Mouse (Mus musculus) lung, embryonic 14.5 days (tissue): ENCODE data around the gene Paox. TPM values are rescaled to one million over a fixed set of nuclear protein-coding genes. Genes with fewer than 3 reads are reported as not detected.
A peak's percentile ranks its signal among the peaks of the same experiment; 100 is the strongest.

Experiments
- ATAC-seq: fragments of 200-750 bp; cut with Nextera tagmentation; 2 replicates; pipeline ENCODE4 v1.8.0; 2017; ENCODE audit warnings: mild to moderate bottlenecking, moderate TSS enrichment, moderate library complexity; ENCODE audit not compliant: insufficient read depth
- DNase-seq: peaks from one replicate; pipeline ENCODE4 v3.0.0-alpha.2; 2015
- H3K27ac ChIP-seq: fragments of 300-500 bp; sonication (generic); 2 replicates; pipeline ENCODE4 v1.5.1; 2014; ENCODE audit warnings: low read depth, mild to moderate bottlenecking, moderate library complexity
- H3K27me3 ChIP-seq: fragments of 300-500 bp; sonication (generic); 2 replicates; pipeline ENCODE4 v1.6.1; 2014; ENCODE audit warnings: low read length, control low read depth; ENCODE audit not compliant: insufficient read depth
- H3K36me3 ChIP-seq: fragments of 300-500 bp; sonication (generic); 2 replicates; pipeline ENCODE4 v1.6.1; 2014; ENCODE audit warnings: control low read depth; ENCODE audit not compliant: insufficient read depth
- H3K4me1 ChIP-seq: fragments of 300-500 bp; sonication (generic); 2 replicates; pipeline ENCODE4 v1.6.1; 2014; ENCODE audit warnings: antibody characterized with exemption, control low read depth; ENCODE audit not compliant: insufficient read depth
- H3K4me2 ChIP-seq: fragments of 300-500 bp; sonication (generic); 2 replicates; pipeline ENCODE4 v1.6.1; 2014; ENCODE audit warnings: mild to moderate bottlenecking
- H3K4me3 ChIP-seq: fragments of 300-500 bp; sonication (generic); 2 replicates; pipeline ENCODE4 v1.5.1; 2014; ENCODE audit warnings: low read depth, low read length
- H3K9ac ChIP-seq: fragments of 300-500 bp; sonication (generic); 2 replicates; pipeline ENCODE4 v1.6.1; 2014
- H3K9me3 ChIP-seq: fragments of 300-500 bp; sonication (generic); 2 replicates; pipeline ENCODE4 v1.6.1; 2016; ENCODE audit warnings: low read depth, low read length, control low read depth
- CTCF ChIP-seq: IDR thresholded peaks from 2 replicates; pipeline ENCODE4 v1.5.1; 2016; ENCODE audit warnings: antibody characterized with exemption, low read depth
- WGBS: fragments of 180-500 bp; shearing (Covaris S2); extraction: QIAGEN DNeasy Blood & Tissue Kit; methylation state at CpG from one replicate; pipeline ENCODE4 v1.1.7; 2014; 5-methylcytosine and 5-hydroxymethylcytosine counted together
- polyA plus RNA-seq: library from polyadenylated mRNA; unstranded; fragments of >200 nt; fragmentation: Nextera tagmentation; extraction: Ambion mirVana; gene quantifications from 2 replicates; pipeline ENCODE4 v1.2.1, GENCODE M21; 2014

The Paox gene
- polyA plus RNA-seq, 1 experiment from 2014 or later: 21.3 TPM

DNA sequence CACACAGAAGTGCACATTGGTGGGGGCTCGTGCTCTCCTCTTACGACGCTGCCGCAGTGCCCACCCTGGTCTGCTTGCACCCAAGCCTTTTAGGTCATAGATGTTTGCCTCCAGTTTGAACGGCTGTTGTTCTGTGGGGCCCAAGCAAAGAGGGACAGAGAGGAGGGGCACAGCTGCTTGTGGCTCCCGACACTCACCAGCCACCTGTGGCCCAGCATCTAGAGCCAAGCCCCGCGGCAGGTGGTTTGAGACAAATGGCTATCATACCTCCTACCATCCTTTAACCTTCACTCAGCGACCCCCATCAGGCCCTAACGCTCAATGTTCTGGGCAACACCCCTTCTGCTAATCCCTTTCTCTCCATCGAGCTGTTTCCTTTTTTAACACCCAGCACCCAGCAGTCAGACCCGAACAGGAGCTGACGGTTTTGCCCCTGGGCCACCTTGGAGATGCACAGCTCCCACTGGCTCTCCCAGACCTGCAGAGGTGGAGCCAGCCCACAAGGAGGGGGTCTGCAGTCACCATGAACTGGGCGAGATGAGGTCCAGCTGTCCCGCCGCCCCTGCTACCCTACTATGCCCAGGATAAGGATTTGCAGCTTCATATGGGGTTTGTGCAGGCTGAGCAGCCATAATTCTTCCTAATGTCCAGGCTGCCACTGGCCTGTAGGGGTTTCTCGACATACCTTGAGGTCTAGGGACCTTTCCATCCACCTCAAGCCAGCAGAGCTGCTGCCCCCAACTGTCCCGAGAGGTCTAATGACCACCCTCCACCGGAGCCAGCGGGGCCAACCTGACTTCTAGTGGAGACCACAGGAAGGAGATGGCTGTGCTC lies 34.0 kb upstream of the Paox start:
- ATAC-seq: peak; percentile 10; the same call in 1 of the 2 replicates
- no peak overlapping the region for H3K4me3 ChIP-seq
- WGBS: 16% methylated on average over 20 of the region's 20 CpGs

DNA sequence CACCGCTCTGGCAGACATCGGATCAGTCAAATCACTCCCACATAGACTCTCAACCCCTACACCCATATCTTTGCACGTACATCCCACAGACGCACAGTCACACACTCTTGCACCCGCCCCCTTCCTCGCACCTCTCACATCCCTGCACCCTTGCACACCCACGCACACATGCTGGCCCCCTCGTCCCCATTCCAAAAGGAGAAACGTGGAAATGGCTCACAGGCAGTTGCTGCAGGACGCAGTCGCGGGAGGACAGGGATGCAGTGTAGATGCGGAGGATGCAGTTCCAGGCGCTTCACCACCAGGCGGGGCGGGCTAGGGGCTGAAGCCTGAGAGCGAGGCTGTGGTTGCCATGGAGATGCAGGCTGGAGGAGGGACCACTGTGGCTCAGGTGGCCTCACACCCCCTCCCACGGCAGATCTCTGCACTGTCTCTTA lies 33.3 kb upstream of the Paox start, which contains the start of gene Caly:
Caly (minus strand) TSS at position 307 of the 437 bp plus-strand sequence.
- Histone ChIP-seq H3K9ac (no peak within 1 kb of the TSS), H3K27ac (no peak within 1 kb of the TSS), H3K9me3 (no peaks in the 10 kb centered on the region), H3K4me2 (no peak within 1 kb of the TSS), H3K27me3 (peaks cover 26% of the 10 kb centered on the region), H3K4me1 (no peaks in the 10 kb centered on the region), H3K36me3 (no peaks in the 10 kb centered on the region), H3K4me3 (no peak within 1 kb of the TSS)
- DNase-seq: peak; percentile 59
- TF ChIP-seq CTCF: peak; percentile 69
- peak; percentile 29; the same call in 1 of the 2 replicates for ATAC-seq
- 5% methylated on average over 18 of the region's 18 CpGs for WGBS

More for the DNA sequence above, 34.0 kb upstream of the Paox start:
- H3K4me2 ChIP-seq: no peak overlapping the region
- no peak overlapping the region for H3K27ac ChIP-seq
- no peak for TF ChIP-seq CTCF
- no peaks in the 10 kb centered on the region for H3K36me3 ChIP-seq
- no peaks in the 10 kb centered on the region for H3K9me3 ChIP-seq
- no peaks in the 10 kb centered on the region for H3K4me1 ChIP-seq
- no peak overlapping the region for H3K9ac ChIP-seq
- no peak for DNase-seq
- H3K27me3 ChIP-seq: peaks cover 26% of the 10 kb centered on the region

DNA sequence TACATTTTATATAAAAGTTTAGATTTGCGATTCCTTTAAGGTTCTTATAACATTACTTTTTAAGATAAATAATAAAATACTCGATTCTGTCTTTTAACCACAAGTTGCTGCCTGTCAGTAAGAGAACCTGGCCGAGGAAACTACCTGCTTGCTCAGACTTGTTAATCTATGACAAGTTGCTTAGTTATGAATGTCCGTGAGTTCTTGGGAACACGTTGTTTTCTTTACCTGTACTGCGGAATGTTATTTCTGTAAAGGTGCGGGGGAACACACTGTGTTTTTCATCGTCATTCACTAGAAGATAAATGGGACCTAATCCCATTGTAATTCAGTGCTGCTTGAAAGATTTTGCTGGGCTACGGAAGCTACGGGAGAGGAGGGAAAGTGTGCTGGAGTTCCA lies 25.0 kb upstream of the Paox start:
- Histone ChIP-seq H3K4me2 (no peak overlapping the region), H3K36me3 (no peaks in the 10 kb centered on the region), H3K4me3 (no peak overlapping the region), H3K9ac (no peak overlapping the region), H3K27me3 (no peaks in the 10 kb centered on the region), H3K4me1 (no peaks in the 10 kb centered on the region), H3K27ac (no peak overlapping the region), H3K9me3 (no peaks in the 10 kb centered on the region)
- no peak for TF ChIP-seq CTCF
- ATAC-seq (no peak), DNase-seq (no peak)
- WGBS: 70% methylated on average over 10 of the region's 10 CpGs

DNA sequence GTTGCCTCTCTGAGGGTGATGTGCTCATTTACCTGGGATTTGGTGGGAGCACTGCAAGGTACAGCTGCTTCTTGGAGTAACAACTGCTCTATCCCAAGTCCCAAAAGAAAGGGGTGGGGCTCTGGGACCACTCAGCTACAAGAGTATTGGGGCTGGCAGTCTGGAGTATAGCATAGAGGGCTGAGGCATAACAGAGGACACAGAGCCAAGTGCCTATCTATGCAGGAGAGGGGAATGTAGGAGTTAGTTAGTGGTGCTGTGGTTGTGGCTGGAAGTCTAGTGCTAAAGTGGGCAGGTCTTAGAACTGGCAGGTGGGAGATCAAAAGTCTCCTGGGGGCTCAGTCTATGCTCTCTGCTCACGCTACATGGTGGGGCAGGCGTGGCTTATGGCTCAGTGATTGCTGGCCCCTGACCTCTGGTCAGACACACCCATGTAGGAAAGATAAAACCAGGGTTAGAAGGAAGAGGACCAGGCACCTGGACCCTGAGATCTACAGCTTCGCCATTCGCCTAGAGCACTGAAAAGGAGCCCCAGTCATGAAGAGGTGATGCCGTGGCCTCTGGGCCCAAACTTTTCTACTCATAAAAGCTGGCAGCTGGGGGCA lies 22.6 kb upstream of the Paox start, which contains the start of gene Prap1:
Prap1 (plus strand) TSS at position 472 of the 605 bp plus-strand sequence.
- WGBS: 70% methylated on average over 5 of the region's 5 CpGs
- no peak for ATAC-seq

DNA sequence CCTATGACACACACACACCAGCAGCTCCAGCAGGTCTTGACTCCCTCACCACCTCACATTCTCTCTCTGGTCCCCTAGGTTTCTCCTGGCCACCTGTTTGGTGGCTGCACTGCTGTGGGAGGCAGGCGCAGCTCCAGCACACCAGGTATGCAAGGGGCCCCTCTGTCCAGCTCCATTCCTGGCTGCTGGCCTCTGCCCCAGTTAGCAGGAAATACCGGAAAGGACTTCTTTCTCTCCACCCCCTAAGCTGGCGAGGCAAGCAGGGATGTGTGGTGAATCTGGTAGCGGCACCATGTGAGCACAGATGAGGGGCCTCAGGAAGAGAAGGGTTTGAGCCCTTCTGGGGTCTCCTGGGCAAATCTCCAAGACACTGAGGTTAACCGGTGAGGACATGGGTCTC lies 20.6 kb upstream of the Paox start:
- H3K27ac ChIP-seq: no peak overlapping the region
- no peaks in the 10 kb centered on the region for H3K27me3 ChIP-seq
- TF ChIP-seq CTCF: no peak
- no peak overlapping the region for H3K4me3 ChIP-seq
- H3K9me3 ChIP-seq: no peaks in the 10 kb centered on the region
- H3K36me3 ChIP-seq: no peaks in the 10 kb centered on the region
- ATAC-seq (peak; percentile 31; the same call in 1 of the 2 replicates), DNase-seq (no peak)
- no peak overlapping the region for H3K4me2 ChIP-seq
- no peaks in the 10 kb centered on the region for H3K4me1 ChIP-seq
- no peak overlapping the region for H3K9ac ChIP-seq
- WGBS: 42% methylated on average over 5 of the region's 5 CpGs

More for the DNA sequence above, 22.6 kb upstream of the Paox start, which contains the start of gene Prap1:
- Histone ChIP-seq H3K4me3 (no peak within 1 kb of the TSS), H3K9ac (no peak within 1 kb of the TSS), H3K27ac (no peak within 1 kb of the TSS), H3K27me3 (no peaks in the 10 kb centered on the region), H3K4me2 (no peak within 1 kb of the TSS), H3K9me3 (no peaks in the 10 kb centered on the region), H3K4me1 (no peaks in the 10 kb centered on the region), H3K36me3 (no peaks in the 10 kb centered on the region)
- no peak for DNase-seq
- TF ChIP-seq CTCF: no peak

DNA sequence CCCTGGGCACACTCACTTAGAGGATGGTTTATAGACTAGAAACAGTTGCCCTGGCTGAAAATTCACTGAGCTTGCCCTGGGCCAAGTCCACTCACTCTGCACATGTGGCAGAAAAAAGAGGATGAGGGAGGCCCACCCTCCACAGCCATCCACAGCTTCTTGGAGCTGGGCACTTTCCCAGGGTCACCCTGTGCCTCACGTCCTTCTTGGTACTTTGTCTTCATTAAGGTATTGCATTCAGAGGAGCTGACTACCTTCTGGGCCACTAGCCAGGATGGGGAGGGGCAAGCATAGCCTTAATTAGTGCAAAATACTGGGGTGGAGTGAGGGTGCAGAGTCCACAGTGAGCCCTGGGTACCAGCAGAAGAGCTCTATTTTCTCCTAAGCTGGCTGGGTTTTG lies 20.0 kb upstream of the Paox start:
- DNase-seq (no peak), ATAC-seq (no peak)
- WGBS: 35% methylated on average over 1 of the region's 1 CpGs
- H3K27ac ChIP-seq: no peak overlapping the region
- no peaks in the 10 kb centered on the region for H3K27me3 ChIP-seq
- H3K9me3 ChIP-seq: no peaks in the 10 kb centered on the region
- H3K36me3 ChIP-seq: no peaks in the 10 kb centered on the region
- H3K4me3 ChIP-seq: no peak overlapping the region
- no peak overlapping the region for H3K4me2 ChIP-seq
- TF ChIP-seq CTCF: no peak
- no peak overlapping the region for H3K9ac ChIP-seq
- no peaks in the 10 kb centered on the region for H3K4me1 ChIP-seq

DNA sequence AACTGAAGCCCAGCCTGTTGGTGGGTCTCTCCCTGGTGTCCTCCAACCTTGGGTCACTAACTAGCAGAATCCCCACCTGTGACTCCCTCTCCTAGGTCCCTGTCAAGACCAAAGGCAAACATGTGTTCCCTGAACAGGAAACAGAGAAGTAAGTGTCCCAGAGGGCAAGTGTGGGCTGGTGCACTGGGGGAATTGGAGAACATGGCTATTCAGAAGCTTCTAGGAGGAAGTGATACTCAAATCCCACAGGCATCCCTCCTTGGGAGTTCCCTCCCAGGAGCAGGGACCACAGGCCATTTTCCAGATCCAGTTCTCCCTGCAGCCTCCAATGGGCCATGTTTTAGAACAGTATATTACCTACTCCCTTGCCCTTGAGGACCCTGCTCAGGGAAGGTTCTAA lies 19.5 kb upstream of the Paox start:
- H3K4me2 ChIP-seq: no peak overlapping the region
- no peak overlapping the region for H3K9ac ChIP-seq
- H3K36me3 ChIP-seq: no peaks in the 10 kb centered on the region
- no peak overlapping the region for H3K4me3 ChIP-seq
- H3K27me3 ChIP-seq: no peaks in the 10 kb centered on the region
- H3K27ac ChIP-seq: no peak overlapping the region
- DNase-seq (no peak), ATAC-seq (no peak)
- TF ChIP-seq CTCF: no peak
- H3K4me1 ChIP-seq: no peaks in the 10 kb centered on the region
- H3K9me3 ChIP-seq: no peaks in the 10 kb centered on the region
